Comparison of ENCODE assay signal across 8 mouse cellular contexts in genomic region chr17:14943009-14943728, GRCm38 (mm10). TPM values are rescaled to one million over a fixed set of nuclear protein-coding genes. Genes with fewer than 3 reads are reported as not detected.
DNase-seq lines count a peak whose midpoint lies in the region; ATAC-seq and TF ChIP-seq lines count a peak whose summit lies in the region.

TSS of gene Wdr27 (minus strand) at chr17:14943158.
TSS of gene 1600012H06Rik (plus strand) at chr17:14943184.

- intact Hi-C loops in gastrocnemius, adult 2 months (cut with DNase I) = no loop called here
- intact Hi-C loops in left cerebral cortex, adult 2 months (cut with DNase I) = no loop called here

- H3K4me3 ChIP-seq in gastrocnemius, adult 2 months = peak within 1 kb of the TSS; percentile 92
- H3K4me3 ChIP-seq in hindbrain, postnatal 0 days (ENCODE audit: low read length) = peak within 1 kb of the TSS; percentile 91
- peak within 1 kb of the TSS; percentile 90 for H3K4me3 ChIP-seq in left cerebral cortex, adult 2 months

- peak within 1 kb of the TSS; percentile 95 for H3K27ac ChIP-seq in gastrocnemius, adult 2 months
- peak within 1 kb of the TSS; percentile 85 for H3K27ac ChIP-seq in hindbrain, postnatal 0 days
- H3K27ac ChIP-seq in left cerebral cortex, adult 2 months = peak within 1 kb of the TSS; percentile 85

- peak; percentile 99 for ATAC-seq in hindbrain, postnatal 0 days
- peak; percentile 99 for ATAC-seq in megakaryocyte, adult 5-6 weeks (ENCODE audit: poor library complexity, severe bottlenecking)

- peak within 1 kb of the TSS; percentile 84 for H3K4me2 ChIP-seq in hindbrain, postnatal 0 days (ENCODE audit: low read depth, low read length)

- no peaks in the 10 kb centered on the region for H3K27me3 ChIP-seq in hindbrain, postnatal 0 days (ENCODE audit: insufficient read depth, low read length)

- peak; percentile 93 for DNase-seq in WW6 (ENCODE audit: low read depth, low spot score)
- peak; percentile 96 to 98 for DNase-seq in cerebellum, postnatal 4 days (ENCODE audit: low spot score in 2 of 2)
- peak; percentile 99 for DNase-seq in gastrocnemius, adult 2 months
- DNase-seq in hindbrain, postnatal 0 days (ENCODE audit: low spot score) = peak; percentile 100
- DNase-seq in left cerebral cortex, adult 2 months (ENCODE audit: extremely low spot score in 1 of 2, low spot score in 2 of 2) = peak; percentile 98 to 99
- DNase-seq in right cerebral cortex, adult 2 months (ENCODE audit: low spot score in 2 of 2) = peak; percentile 99
- peak; percentile 99 for DNase-seq in urinary bladder, postnatal 14 days (ENCODE audit: low spot score)

- H3K4me1 ChIP-seq in hindbrain, postnatal 0 days (ENCODE audit: insufficient read depth, low read length) = peaks cover 10% of the 10 kb centered on the region

- H3K36me3 ChIP-seq in hindbrain, postnatal 0 days (ENCODE audit: insufficient read depth, low read length) = peaks cover 12% of the 10 kb centered on the region

- WGBS in hindbrain, postnatal 0 days = under 1% methylated on average over 49 of the region's 54 CpGs

- peak within 1 kb of the TSS; percentile 89 for H3K9ac ChIP-seq in hindbrain, postnatal 0 days (replicated peaks; ENCODE audit: low read length)

- no peaks in the 10 kb centered on the region for H3K9me3 ChIP-seq in hindbrain, postnatal 0 days (ENCODE audit: low read length)

- no peak for TF ChIP-seq CTCF in gastrocnemius, adult 2 months (IDR thresholded peaks at IDR 0.05)
- TF ChIP-seq CTCF in hindbrain, postnatal 0 days (IDR thresholded peaks at IDR 0.05; ENCODE audit: low read depth) = 0 out of 2 replicates have a peak, but pooled peaks have one; percentile 15
- TF ChIP-seq CTCF in left cerebral cortex, adult 2 months (IDR thresholded peaks at IDR 0.05) = no peak; the same call in 1 of the 2 replicates

RNA-seq across cellular contexts. Expression of gene Wdr27, which starts in this region (rescaled TPM):
- 1 to 10 TPM in 1 of 2 experiments, under 1 TPM in 1; 0.94 to 3.0 TPM for total RNA-seq in gastrocnemius, adult 2 months (2021)
- total RNA-seq in hindbrain, postnatal 0 days (2014; rRNA removed) = 0.36 and 1.3 TPM in 2 replicates
- 11.1 and 11.8 TPM in 2 replicates for polyA plus RNA-seq in hindbrain, postnatal 0 days (2015; fragmentation: Nextera tagmentation; extraction: Ambion mirVana)
- total RNA-seq in left cerebral cortex, adult 2 months (2021) = 1 to 10 TPM; 2.7 to 3.6 TPM
- not detected in 2 replicates for total RNA-seq in megakaryocyte, adult 5-6 weeks (2015)
- not detected in 2 replicates for total RNA-seq in megakaryocyte, adult 5-6 weeks (2017)

RNA-seq across cellular contexts. Expression of gene 1600012H06Rik, which starts in this region (rescaled TPM):
- total RNA-seq in gastrocnemius, adult 2 months (2021) = 1 to 10 TPM; 8.1 to 9.9 TPM
- total RNA-seq in hindbrain, postnatal 0 days (2014; rRNA removed) = 9.7 and 16.1 TPM in 2 replicates
- 23.9 and 25.4 TPM in 2 replicates for polyA plus RNA-seq in hindbrain, postnatal 0 days (2015; fragmentation: Nextera tagmentation; extraction: Ambion mirVana)
- 10 to 100 TPM; 13.9 to 16.4 TPM for total RNA-seq in left cerebral cortex, adult 2 months (2021)
- 27.7 and 30.1 TPM in 2 replicates for total RNA-seq in megakaryocyte, adult 5-6 weeks (2015)
- 19.7 and 22.4 TPM in 2 replicates for total RNA-seq in megakaryocyte, adult 5-6 weeks (2017)

Comparison
In these comparisons a context has a peak if more than half of its experiments do, and no peak if none do; other contexts are left out.
1. Peak in every context shown above with its lines: DNase-seq, ATAC-seq, H3K4me3 ChIP-seq and H3K27ac ChIP-seq.